ENCODE assay signal across 15 mouse cellular contexts in the genomic region with DNA sequence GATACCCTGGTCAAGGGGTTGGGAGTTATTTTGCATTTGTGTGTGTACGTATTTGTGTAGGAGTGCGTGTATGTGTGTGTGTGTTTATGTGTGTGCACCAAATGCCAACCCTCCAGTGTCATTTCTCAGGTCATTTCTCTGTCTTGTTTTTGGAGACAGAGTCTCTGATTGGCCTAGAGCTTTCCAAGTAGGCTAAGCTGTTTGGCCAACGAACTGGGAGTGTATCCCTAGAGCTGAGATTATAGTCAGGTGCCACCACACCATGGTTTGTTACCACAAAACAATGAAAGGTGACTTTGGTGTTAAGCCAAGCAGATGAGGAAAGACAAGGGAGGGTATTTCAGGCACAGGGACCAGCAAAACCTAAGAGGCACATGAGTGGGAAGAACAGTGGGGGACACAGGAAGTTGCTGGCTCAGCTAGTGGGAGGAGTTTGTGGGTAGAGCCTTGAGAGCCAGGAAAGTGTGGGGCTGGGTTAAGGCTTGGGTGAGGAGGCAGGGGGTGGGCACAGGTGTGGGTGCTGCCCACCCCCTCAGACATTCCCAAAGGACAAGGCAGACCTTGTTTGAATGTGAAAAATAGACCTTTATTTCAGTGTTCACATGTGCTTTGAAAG. TPM values are rescaled to one million over a fixed set of nuclear protein-coding genes. Genes with fewer than 3 reads are reported as not detected.
DNase-seq lines count a peak whose midpoint lies in the region; ATAC-seq and TF ChIP-seq lines count a peak whose summit lies in the region.
"Had no signal": no experiment of that assay in that cellular context is flagged by ENCODE, and none has a peak within 500 bp of the region (broad histone marks: within the 10 kb centered on the region; RNA-seq: fewer than 3 reads in every experiment).

No protein-coding gene starts in this region.

- H3K27me3 ChIP-seq in intestine, embryonic 15.5 days (replicated peaks): no peaks in the 10 kb centered on the region
- H3K27me3 ChIP-seq in intestine, postnatal 0 days (replicated peaks; ENCODE audit: control insufficient read depth, insufficient read depth, low read length): no peaks in the 10 kb centered on the region
- peaks cover 87% of the 10 kb centered on the region for H3K27me3 ChIP-seq in megakaryocyte, embryonic 14.5 days (replicated peaks)
- H3K27me3 ChIP-seq: neural tube, embryonic 13.5 days had no signal

- H3K27ac ChIP-seq in intestine, embryonic 15.5 days: 0 out of 2 replicates have a peak overlapping the region, but pooled peaks have one; percentile 9
- H3K27ac ChIP-seq in intestine, postnatal 0 days (ENCODE audit: low read depth, low read length): no peak overlapping the region
- H3K27ac ChIP-seq: forebrain, embryonic 10.5 days; hindbrain, embryonic 10.5 days; liver, embryonic 14.5 days; neural tube, embryonic 13.5 days had no signal

- peaks cover 16% of the 10 kb centered on the region for H3K36me3 ChIP-seq in intestine, embryonic 15.5 days
- H3K36me3 ChIP-seq in intestine, postnatal 0 days (ENCODE audit: control insufficient read depth, insufficient read depth): peaks cover 35% of the 10 kb centered on the region
- peaks cover 2% of the 10 kb centered on the region for H3K36me3 ChIP-seq in megakaryocyte, embryonic 14.5 days (replicated peaks; ENCODE audit: low read length)
- H3K36me3 ChIP-seq: forebrain, embryonic 10.5 days; hindbrain, embryonic 10.5 days; neural tube, embryonic 13.5 days had no signal

- 90% methylated on average over 3 of the region's 3 CpGs for WGBS in intestine, embryonic 15.5 days
- 89% methylated on average over 3 of the region's 3 CpGs for WGBS in intestine, postnatal 0 days

- peaks cover 29% of the 10 kb centered on the region for H3K4me1 ChIP-seq in intestine, embryonic 15.5 days (replicated peaks)
- H3K4me1 ChIP-seq in intestine, postnatal 0 days (replicated peaks; ENCODE audit: control insufficient read depth, insufficient read depth, low read length): 0 out of 2 replicates have a peak, but pooled peaks cover 8% of the 10 kb centered on the region
- H3K4me1 ChIP-seq in megakaryocyte, embryonic 14.5 days: peaks cover 32% of the 10 kb centered on the region

- H3K4me3 ChIP-seq in intestine, embryonic 15.5 days (replicated peaks): no peak overlapping the region
- no peak overlapping the region for H3K4me3 ChIP-seq in intestine, postnatal 0 days (ENCODE audit: low read depth, low read length)
- H3K4me3 ChIP-seq in megakaryocyte, embryonic 14.5 days (replicated peaks): peak overlapping the region; percentile 39
- H3K4me3 ChIP-seq: forebrain, embryonic 10.5 days; hindbrain, embryonic 10.5 days; neural tube, embryonic 13.5 days had no signal

- DNase-seq in induced T-regulatory cell, adult 2 months (ENCODE audit: low read depth): peak; percentile 10
- no peak for DNase-seq in layer of hippocampus, adult 11-12 months (ENCODE audit: low spot score)
- no peak for DNase-seq in retina, postnatal 1 day
- DNase-seq: adrenal gland, postnatal 25 days; embryo, embryonic 11 days; kidney, adult 11 months; midbrain, embryonic 14.5 days had no signal

- no peak for ATAC-seq in intestine, embryonic 15.5 days
- ATAC-seq in intestine, postnatal 0 days: no peak
- ATAC-seq in megakaryocyte, adult 5-6 weeks (ENCODE audit: poor library complexity, severe bottlenecking): no peak; the same call in 1 of the 2 replicates

- no peak overlapping the region for H3K9ac ChIP-seq in intestine, embryonic 15.5 days
- H3K9ac ChIP-seq in intestine, postnatal 0 days (ENCODE audit: low read depth, low read length): no peak overlapping the region
- H3K9ac ChIP-seq: liver, embryonic 14.5 days; neural tube, embryonic 13.5 days had no signal

- TF ChIP-seq CTCF in intestine, postnatal 0 days (IDR thresholded peaks at IDR 0.05; ENCODE audit: low read depth): no peak

- H3K4me2 ChIP-seq in intestine, embryonic 15.5 days (replicated peaks): no peak overlapping the region
- H3K4me2 ChIP-seq in intestine, postnatal 0 days (replicated peaks; ENCODE audit: low read depth): no peak overlapping the region
- H3K4me2 ChIP-seq: neural tube, embryonic 13.5 days had no signal

- H3K9me3 ChIP-seq in intestine, embryonic 15.5 days: no peaks in the 10 kb centered on the region
- no peaks in the 10 kb centered on the region for H3K9me3 ChIP-seq in intestine, postnatal 0 days (ENCODE audit: control insufficient read depth)
- no peaks in the 10 kb centered on the region for H3K9me3 ChIP-seq in megakaryocyte, embryonic 14.5 days
- H3K9me3 ChIP-seq: forebrain, embryonic 10.5 days; hindbrain, embryonic 10.5 days; neural tube, embryonic 13.5 days had no signal

RNA-seq across cellular contexts. Expression of a gene that starts 30.3 kb away (rescaled TPM):
- polyA plus RNA-seq in intestine, embryonic 15.5 days (2015; fragmentation: Nextera tagmentation; extraction: Ambion mirVana): 83.4 and 90.2 TPM in 2 replicates
- polyA plus RNA-seq in intestine, postnatal 0 days (2015; fragmentation: Nextera tagmentation; extraction: Ambion mirVana): 40.0 and 40.4 TPM in 2 replicates
- 5.6 TPM in 1 of 2 replicates, not detected in the other for polyA plus RNA-seq in megakaryocyte, embryonic 14.5 days (2012; ENCODE audit: insufficient read depth, low replicate concordance)
- 0.71 and 1.0 TPM in 2 replicates for total RNA-seq in megakaryocyte, adult 5-6 weeks (2015)
- 2.1 and 2.6 TPM in 2 replicates for total RNA-seq in megakaryocyte, adult 5-6 weeks (2017)
